Mouse (Mus musculus) lung, embryonic 14.5 days (tissue): ENCODE data around the gene Lrit3. TPM values are rescaled to one million over a fixed set of nuclear protein-coding genes. Genes with fewer than 3 reads are reported as not detected.
"Not testable (repeated sequence)": the region's sequence is repeated elsewhere in the genome, so short reads cannot be mapped to it uniquely, and the experiment has no call there.

ENCODE experiments used
- ATAC-seq: fragments of 200-750 bp; cut with Nextera tagmentation; 2 replicates; pipeline ENCODE4 v1.8.0; 2017; ENCODE audit warnings: mild to moderate bottlenecking, moderate TSS enrichment, moderate library complexity; ENCODE audit not compliant: insufficient read depth
- DNase-seq: peaks from one replicate; pipeline ENCODE4 v3.0.0-alpha.2; 2015
- H3K27ac ChIP-seq: fragments of 300-500 bp; sonication (generic); 2 replicates; pipeline ENCODE4 v1.5.1; 2014; ENCODE audit warnings: low read depth, mild to moderate bottlenecking, moderate library complexity
- H3K27me3 ChIP-seq: fragments of 300-500 bp; sonication (generic); 2 replicates; pipeline ENCODE4 v1.6.1; 2014; ENCODE audit warnings: low read length, control low read depth; ENCODE audit not compliant: insufficient read depth
- H3K36me3 ChIP-seq: fragments of 300-500 bp; sonication (generic); 2 replicates; pipeline ENCODE4 v1.6.1; 2014; ENCODE audit warnings: control low read depth; ENCODE audit not compliant: insufficient read depth
- H3K4me1 ChIP-seq: fragments of 300-500 bp; sonication (generic); 2 replicates; pipeline ENCODE4 v1.6.1; 2014; ENCODE audit warnings: antibody characterized with exemption, control low read depth; ENCODE audit not compliant: insufficient read depth
- H3K4me2 ChIP-seq: fragments of 300-500 bp; sonication (generic); 2 replicates; pipeline ENCODE4 v1.6.1; 2014; ENCODE audit warnings: mild to moderate bottlenecking
- H3K4me3 ChIP-seq: fragments of 300-500 bp; sonication (generic); 2 replicates; pipeline ENCODE4 v1.5.1; 2014; ENCODE audit warnings: low read depth, low read length
- H3K9ac ChIP-seq: fragments of 300-500 bp; sonication (generic); 2 replicates; pipeline ENCODE4 v1.6.1; 2014
- H3K9me3 ChIP-seq: fragments of 300-500 bp; sonication (generic); 2 replicates; pipeline ENCODE4 v1.6.1; 2016; ENCODE audit warnings: low read depth, low read length, control low read depth
- CTCF ChIP-seq: IDR thresholded peaks from 2 replicates; pipeline ENCODE4 v1.5.1; 2016; ENCODE audit warnings: antibody characterized with exemption, low read depth
- WGBS: fragments of 180-500 bp; shearing (Covaris S2); extraction: QIAGEN DNeasy Blood & Tissue Kit; methylation state at CpG from one replicate; pipeline ENCODE4 v1.1.7; 2014; 5-methylcytosine and 5-hydroxymethylcytosine counted together
- polyA plus RNA-seq: library from polyadenylated mRNA; unstranded; fragments of >200 nt; fragmentation: Nextera tagmentation; extraction: Ambion mirVana; gene quantifications from 2 replicates; pipeline ENCODE4 v1.2.1, GENCODE M21; 2014

Gene Lrit3
- polyA plus RNA-seq, 1 experiment from 2014 or later = not detected

GRCm38 (mm10) chr3:129781435-129781834 lies 22.4 kb downstream of the Lrit3 start:
- Histone ChIP-seq H3K4me1 (no peaks in the 10 kb centered on the region), H3K4me2 (no peak overlapping the region), H3K9ac (no peak overlapping the region), H3K9me3 (no peaks in the 10 kb centered on the region), H3K36me3 (no peaks in the 10 kb centered on the region), H3K27me3 (no peaks in the 10 kb centered on the region), H3K27ac (no peak overlapping the region), H3K4me3 (no peak overlapping the region)
- 40% methylated on average over 10 of the region's 10 CpGs for WGBS
- no peak for ATAC-seq
- no peak for DNase-seq
- TF ChIP-seq CTCF = no peak

- 79% methylated on average over 6 of the region's 6 CpGs for WGBS
- no peak overlapping the region for H3K27ac ChIP-seq
Observed at GRCm38 (mm10) chr3:129771210-129771609, 32.6 kb downstream of the Lrit3 start.

GRCm38 (mm10) chr3:129766971-129767794 lies 36.6 kb downstream of the Lrit3 start:
- H3K36me3 ChIP-seq = no peaks in the 10 kb centered on the region
- WGBS = 83% methylated on average over 10 of the region's 10 CpGs
- no peaks in the 10 kb centered on the region for H3K27me3 ChIP-seq
- H3K4me3 ChIP-seq = no peak overlapping the region
- H3K9ac ChIP-seq = no peak overlapping the region
- no peak overlapping the region for H3K27ac ChIP-seq
- H3K9me3 ChIP-seq = no peaks in the 10 kb centered on the region
- H3K4me2 ChIP-seq = no peak overlapping the region
- DNase-seq (no peak), ATAC-seq (no peak)
- no peak for TF ChIP-seq CTCF
- no peaks in the 10 kb centered on the region for H3K4me1 ChIP-seq

More at GRCm38 (mm10) chr3:129771210-129771609, 32.6 kb downstream of the Lrit3 start:
- Histone ChIP-seq H3K4me3 (no peak overlapping the region), H3K36me3 (no peaks in the 10 kb centered on the region), H3K27me3 (no peaks in the 10 kb centered on the region), H3K4me2 (no peak overlapping the region), H3K9me3 (no peaks in the 10 kb centered on the region), H3K4me1 (no peaks in the 10 kb centered on the region), H3K9ac (no peak overlapping the region)
- no peak for TF ChIP-seq CTCF
- no peak for ATAC-seq
- no peak for DNase-seq

- H3K4me1 ChIP-seq = no peaks in the 10 kb centered on the region
- no peak overlapping the region for H3K27ac ChIP-seq
- no peak overlapping the region for H3K9ac ChIP-seq
- H3K4me2 ChIP-seq = no peak overlapping the region
- no peak overlapping the region for H3K4me3 ChIP-seq
- no peaks in the 10 kb centered on the region for H3K9me3 ChIP-seq
- H3K27me3 ChIP-seq = no peaks in the 10 kb centered on the region
- DNase-seq (no peak), ATAC-seq (no peak)
- no peaks in the 10 kb centered on the region for H3K36me3 ChIP-seq
- TF ChIP-seq CTCF = no peak
- WGBS = 83% methylated on average over 4 of the region's 4 CpGs
Observed at GRCm38 (mm10) chr3:129766106-129766505, 37.7 kb downstream of the Lrit3 start.

- not testable (repeated sequence) for H3K9me3 ChIP-seq, H3K9ac ChIP-seq, H3K4me1 ChIP-seq, ATAC-seq, H3K4me3 ChIP-seq, H3K27ac ChIP-seq, H3K27me3 ChIP-seq, DNase-seq, H3K36me3 ChIP-seq, H3K4me2 ChIP-seq
- 95% methylated on average over 1 of the region's 1 CpGs for WGBS
Observed at GRCm38 (mm10) chr3:129757599-129757998, 46.2 kb downstream of the Lrit3 start.

GRCm38 (mm10) chr3:129754650-129755604 lies 48.9 kb downstream of the Lrit3 start, which contains the start of gene Egf:
Egf (minus strand) TSS chr3:129755316.
- H3K27ac ChIP-seq = no peak within 1 kb of the TSS
- peak; percentile 66 for ATAC-seq

More at GRCm38 (mm10) chr3:129754650-129755604, 48.9 kb downstream of the Lrit3 start, which contains the start of gene Egf:
- H3K4me1 ChIP-seq = peaks cover 7% of the 10 kb centered on the region; the same call in 1 of the 2 replicates
- H3K36me3 ChIP-seq = no peaks in the 10 kb centered on the region
- WGBS = 5% methylated on average over 20 of the region's 20 CpGs
- peak within 1 kb of the TSS; percentile 29; the same call in 1 of the 2 replicates for H3K9ac ChIP-seq
- H3K4me3 ChIP-seq = peak within 1 kb of the TSS; percentile 16
- DNase-seq = peak; percentile 75
- 0 out of 2 replicates have a peak, but pooled peaks cover 5% of the 10 kb centered on the region for H3K27me3 ChIP-seq
- H3K4me2 ChIP-seq = peak within 1 kb of the TSS; percentile 57
- TF ChIP-seq CTCF = no peak
- H3K9me3 ChIP-seq = peaks cover 10% of the 10 kb centered on the region; the same call in 1 of the 2 replicates
